Mouse (Mus musculus) frontal cortex, adult 2 months (tissue): Measurements from ENCODE around the gene Tubgcp6. TPM values are rescaled to one million over a fixed set of nuclear protein-coding genes. Genes with fewer than 3 reads are reported as not detected.
A peak's percentile ranks its signal among the peaks of the same experiment; 100 is the strongest.

Experiments used
- DNase-seq, 2 experiments: peaks; one replicate each; pipeline ENCODE4 v3.0.0; 2022; ENCODE audit warnings: low spot score in 1 of 2; ENCODE audit errors: extremely low spot score in 1 of 2
- polyA plus RNA-seq: library from polyadenylated mRNA; depleted of rRNA; stranded (reverse); fragments of >200 nt; gene quantifications from 2 replicates; pipeline ENCODE4 v1.2.3, GENCODE M21; 2012

Gene Tubgcp6
- polyA plus RNA-seq, 1 experiment: 37.4 TPM

GRCm38 (mm10) chr15:89143134-89143533, 20.2 kb upstream of the Tubgcp6 start:
- no peak for DNase-seq

GRCm38 (mm10) chr15:89141905-89142304, 19.0 kb upstream of the Tubgcp6 start:
- DNase-seq: no peak

- no peak for DNase-seq
Measured at GRCm38 (mm10) chr15:89141443-89141842, 18.5 kb upstream of the Tubgcp6 start.

- peak in 1 of 2 experiments; percentile 37 for DNase-seq
Measured at GRCm38 (mm10) chr15:89140659-89141252, 17.8 kb upstream of the Tubgcp6 start, which contains the start of gene Mapk12. Mapk12 (minus strand) TSS chr15:89140703.

GRCm38 (mm10) chr15:89140048-89140658, 17.2 kb upstream of the Tubgcp6 start:
- DNase-seq: peak; percentile 57 to 84

- no peak for DNase-seq
Measured at GRCm38 (mm10) chr15:89138531-89138930, 15.6 kb upstream of the Tubgcp6 start.

- DNase-seq: no peak
Measured at GRCm38 (mm10) chr15:89138046-89138405, 15.1 kb upstream of the Tubgcp6 start.

- no peak for DNase-seq
Measured at GRCm38 (mm10) chr15:89137378-89138045, 14.6 kb upstream of the Tubgcp6 start.

GRCm38 (mm10) chr15:89136461-89137155, 13.7 kb upstream of the Tubgcp6 start:
- DNase-seq: no peak

- DNase-seq: no peak
Measured at GRCm38 (mm10) chr15:89131316-89131715, 8.4 kb upstream of the Tubgcp6 start.

- no peak for DNase-seq
Measured at GRCm38 (mm10) chr15:89130245-89130644, 7.3 kb upstream of the Tubgcp6 start.

- DNase-seq: peak; percentile 67 to 90
Measured at GRCm38 (mm10) chr15:89128382-89129350, 5.8 kb upstream of the Tubgcp6 start, which contains the start of gene Hdac10. Hdac10 (minus strand) TSS chr15:89128700.

- DNase-seq: no peak
Measured at GRCm38 (mm10) chr15:89127364-89127940, 4.5 kb upstream of the Tubgcp6 start.

- no peak for DNase-seq
Measured at GRCm38 (mm10) chr15:89126622-89127021, 3.7 kb upstream of the Tubgcp6 start.

- no peak for DNase-seq
Measured at GRCm38 (mm10) chr15:89125351-89125750, 2.4 kb upstream of the Tubgcp6 start.

- DNase-seq: no peak
Measured at GRCm38 (mm10) chr15:89124312-89124711, 1.4 kb upstream of the Tubgcp6 start.

GRCm38 (mm10) chr15:89123595-89123994, 683 bp upstream of the Tubgcp6 start:
- peak in 1 of 2 experiments; percentile 76 for DNase-seq

GRCm38 (mm10) chr15:89118007-89118406, 4.9 kb downstream of the Tubgcp6 start:
- DNase-seq: no peak

GRCm38 (mm10) chr15:89110147-89110546, 12.8 kb downstream of the Tubgcp6 start:
- DNase-seq: no peak

GRCm38 (mm10) chr15:89106976-89107375, 15.9 kb downstream of the Tubgcp6 start:
- no peak for DNase-seq
